Mouse (Mus musculus): ENCODE results near the gene Dhx37.
"Not testable (repeated sequence)": the region's sequence is repeated elsewhere in the genome, so short reads cannot be mapped to it uniquely, and the experiment has no call there.

Gene Dhx37

DNA sequence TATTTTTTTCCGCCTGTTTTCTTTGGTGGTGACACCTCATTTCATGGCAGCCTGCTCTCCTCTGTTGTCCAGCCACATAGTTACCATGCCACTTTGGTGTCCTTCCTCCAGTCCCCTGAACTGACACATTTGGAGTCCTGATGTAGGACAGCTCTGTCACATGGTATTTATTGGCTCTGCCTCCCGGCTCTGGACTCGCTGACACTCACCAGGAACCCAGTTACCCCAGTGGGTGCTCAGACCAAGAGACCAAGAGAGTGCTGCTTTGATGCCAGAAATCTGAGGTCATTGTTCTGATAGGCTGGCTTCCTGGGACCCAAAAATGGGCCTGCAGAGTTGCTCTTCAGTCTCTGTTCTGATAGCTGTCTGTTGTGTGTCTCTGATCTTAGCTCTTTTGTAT, 14.1 kb upstream of the Dhx37 start:
- no peak for DNase-seq

DNA sequence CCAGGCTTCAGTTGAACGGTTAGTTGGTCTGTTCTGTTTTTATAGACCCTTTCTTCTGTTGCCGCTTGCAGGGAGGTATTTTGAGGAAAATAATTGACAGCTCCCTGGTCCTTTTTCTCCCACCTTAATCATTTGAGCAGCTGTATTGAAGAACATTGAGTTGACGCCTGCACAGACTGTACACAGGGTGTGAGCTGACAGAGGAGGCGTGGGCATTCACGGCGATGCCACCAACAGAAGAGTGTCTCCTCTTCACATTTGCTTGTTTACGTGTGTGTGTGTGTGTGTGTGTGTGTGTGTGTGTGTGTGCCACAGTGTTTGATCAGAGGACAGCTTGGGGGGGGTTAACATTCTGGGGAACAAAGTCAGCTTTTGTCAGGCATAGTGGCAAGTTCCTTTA, 12.4 kb upstream of the Dhx37 start:
- DNase-seq: peak; percentile 46

DNA sequence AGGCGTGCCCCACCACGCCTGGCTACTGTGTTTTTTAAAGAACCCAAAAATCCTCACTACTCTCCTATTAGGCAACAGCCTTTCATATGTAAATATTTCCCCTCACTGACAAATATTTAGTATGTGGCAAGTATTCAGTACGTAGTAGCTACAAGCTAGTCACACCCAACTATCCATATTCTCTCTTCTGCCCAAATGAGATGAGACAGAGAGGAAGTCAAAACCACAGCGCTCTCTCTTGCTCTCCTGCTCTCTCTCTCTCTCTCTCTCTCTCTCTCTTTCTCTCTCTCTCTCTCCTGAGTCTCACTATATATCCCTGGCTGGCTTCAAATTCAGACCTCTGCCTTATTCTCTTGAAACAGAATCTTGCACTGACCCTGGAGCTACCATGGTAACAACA, 10.6 kb upstream of the Dhx37 start:
- no peak for DNase-seq

DNA sequence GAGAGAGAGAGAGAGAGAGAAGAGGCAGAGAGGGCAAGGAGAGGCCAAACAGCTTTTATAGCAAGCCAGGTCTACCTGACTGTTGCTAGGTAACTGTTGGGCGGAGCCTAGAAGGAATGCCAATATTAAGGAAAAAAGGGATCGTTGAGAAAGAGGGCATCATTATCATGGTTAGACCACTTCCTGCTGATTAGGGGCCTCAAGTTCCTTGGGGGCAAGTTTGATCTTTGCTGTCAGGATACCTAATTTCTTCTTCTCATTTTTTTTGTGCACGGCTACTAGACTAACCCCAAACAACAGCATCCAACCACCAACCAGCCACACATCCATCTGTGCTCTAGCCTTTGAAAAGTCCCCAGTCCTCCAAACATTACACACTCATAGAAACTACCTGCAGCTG, 10.0 kb upstream of the Dhx37 start:
- DNase-seq: no peak

DNA sequence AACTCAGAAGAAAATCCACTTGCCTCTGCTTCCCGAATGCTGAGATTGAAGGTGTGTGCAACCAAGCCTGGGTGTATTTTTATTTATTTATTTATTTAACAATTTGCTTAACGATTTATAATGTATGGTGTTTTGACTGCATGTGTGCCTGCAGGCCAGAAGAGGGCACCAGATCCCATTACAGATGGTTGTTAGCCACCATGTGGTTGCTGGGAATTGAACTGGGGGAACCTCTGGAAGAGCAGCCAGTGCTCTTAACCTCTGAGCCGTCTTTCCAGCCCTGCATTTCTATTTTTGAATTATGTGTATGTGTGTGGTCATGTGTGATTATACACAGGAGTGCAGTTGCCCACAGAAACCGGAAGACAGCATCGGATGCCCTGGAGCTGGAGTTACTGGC, 9.4 kb upstream of the Dhx37 start:
- no peak for DNase-seq

GRCm38 (mm10) chr5:125442136-125442995, 8.4 kb upstream of the Dhx37 start:
- DNase-seq: no peak

GRCm38 (mm10) chr5:125441234-125442114, 7.6 kb upstream of the Dhx37 start, which contains the start of gene Bri3bp:
TSS of gene Bri3bp (plus strand) at chr5:125441568.
- peak; percentile 39 for DNase-seq

GRCm38 (mm10) chr5:125440583-125441233, 6.8 kb upstream of the Dhx37 start:
- DNase-seq: no peak

DNA sequence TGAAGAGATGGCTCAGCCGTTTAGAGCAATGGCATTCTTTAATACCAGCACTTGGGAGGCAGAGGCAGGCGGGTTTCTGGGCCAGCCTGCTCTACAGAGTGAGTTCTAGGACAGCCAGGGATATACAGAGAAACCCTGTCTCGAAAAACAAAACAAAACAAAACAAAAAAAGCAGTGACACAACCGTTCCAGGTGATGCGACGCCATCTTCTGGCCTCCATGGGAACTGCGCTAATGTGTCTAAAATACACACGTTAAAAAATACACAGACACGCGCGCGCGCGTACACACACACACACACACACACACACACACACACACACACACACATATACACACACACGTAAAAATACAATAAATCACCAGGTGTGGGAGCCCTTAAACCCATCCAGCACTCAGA, 426 bp upstream of the Dhx37 start:
- DNase-seq: not testable (repeated sequence)

DNA sequence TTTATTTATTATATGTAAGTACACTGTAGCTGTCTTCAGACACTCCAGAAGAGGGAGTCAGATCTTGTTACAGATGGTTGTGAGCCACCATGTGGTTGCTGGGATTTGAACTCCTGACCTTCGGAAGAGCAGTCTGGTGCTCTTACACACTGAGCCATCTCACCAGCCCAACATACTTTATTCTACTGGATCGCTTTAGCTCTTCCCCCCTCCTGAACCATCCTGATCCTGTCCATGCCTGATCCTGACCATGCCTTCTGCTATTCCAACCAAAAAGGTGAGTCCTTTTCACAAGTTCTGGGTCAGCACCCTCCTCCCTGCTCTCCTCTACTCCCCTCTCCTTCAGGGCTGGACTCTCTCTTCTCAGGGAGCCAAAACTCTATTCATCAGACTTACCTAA, 1.6 kb downstream of the Dhx37 start:
- DNase-seq: not testable (repeated sequence)

DNA sequence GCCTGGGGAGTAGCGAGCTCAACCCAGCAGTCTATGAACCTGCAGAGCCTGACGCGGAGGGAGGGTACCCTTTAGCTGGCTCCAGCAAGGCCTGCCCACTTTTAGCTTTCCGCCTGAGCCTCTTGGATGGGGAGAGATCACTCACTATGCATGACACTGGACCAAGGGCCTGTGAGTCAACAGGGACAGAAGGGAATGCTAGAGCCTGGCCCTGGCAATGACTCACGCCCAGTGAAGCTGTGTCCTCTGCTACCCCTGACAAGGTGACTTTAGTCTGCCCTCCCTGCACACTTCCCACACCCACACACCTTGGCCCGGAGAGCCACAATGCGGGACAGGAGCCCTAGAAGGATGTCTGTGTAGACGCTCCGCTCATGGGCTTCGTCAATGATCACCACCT, 7.6 kb downstream of the Dhx37 start:
- DNase-seq: no peak

- no peak for DNase-seq
Observed at GRCm38 (mm10) chr5:125425698-125426276, 8.1 kb downstream of the Dhx37 start.

GRCm38 (mm10) chr5:125419124-125419523, 14.8 kb downstream of the Dhx37 start:
- no peak for DNase-seq

- DNase-seq: no peak
Observed at GRCm38 (mm10) chr5:125418636-125419035, 15.3 kb downstream of the Dhx37 start.

GRCm38 (mm10) chr5:125416183-125416582, 17.7 kb downstream of the Dhx37 start:
- no peak for DNase-seq

GRCm38 (mm10) chr5:125413763-125414162, 20.2 kb downstream of the Dhx37 start:
- DNase-seq: no peak

- not testable (repeated sequence) for DNase-seq
Observed at GRCm38 (mm10) chr5:125412536-125412935, 21.4 kb downstream of the Dhx37 start.

DNA sequence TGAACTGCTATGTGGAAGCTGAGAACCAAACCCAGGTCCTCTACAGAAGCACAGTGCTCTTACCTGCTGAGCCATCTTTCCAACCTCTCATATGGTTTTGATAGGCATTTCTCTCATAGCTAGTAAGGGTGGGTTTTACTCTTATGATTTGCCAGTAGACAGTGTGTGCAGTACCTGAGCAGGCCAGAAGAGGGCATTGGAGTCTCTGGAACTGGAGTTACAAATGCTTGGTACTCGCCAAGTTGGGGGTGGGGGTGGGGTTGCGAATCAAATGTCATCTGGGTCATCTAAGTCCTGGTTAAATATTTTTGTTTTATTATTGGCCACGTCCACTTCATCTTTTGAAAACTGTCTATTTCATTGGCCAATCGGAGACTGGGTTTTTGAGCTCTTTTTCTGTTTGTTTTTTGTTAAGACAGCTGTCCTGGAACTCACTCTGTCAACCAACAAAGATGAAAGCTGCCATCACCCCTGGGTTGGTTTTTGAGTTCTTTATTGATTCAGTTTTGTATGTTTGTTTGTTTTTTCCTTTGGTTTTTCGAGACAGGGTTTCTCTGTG, 21.9 kb downstream of the Dhx37 start:
- no peak for DNase-seq

GRCm38 (mm10) chr5:125409348-125410090, 24.4 kb downstream of the Dhx37 start:
- DNase-seq: no peak

DNA sequence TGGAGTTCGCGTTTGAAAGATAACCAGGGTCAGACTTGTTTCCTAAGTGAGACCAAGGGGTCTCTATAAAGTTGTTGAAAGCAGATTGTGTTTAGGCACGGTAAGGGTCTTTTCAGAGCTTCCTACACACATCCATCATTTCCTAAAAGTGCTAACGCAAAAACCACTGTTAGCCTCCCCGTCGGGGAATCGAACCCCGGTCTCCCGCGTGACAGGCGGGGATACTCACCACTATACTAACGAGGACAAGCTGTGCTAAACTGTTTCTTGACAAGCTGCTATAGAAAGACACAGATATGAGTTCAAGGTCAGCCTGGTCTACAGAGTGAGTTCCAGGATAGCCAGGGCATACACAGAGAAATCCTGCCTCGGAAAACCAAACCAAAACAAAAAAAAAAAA, 25.1 kb downstream of the Dhx37 start:
- peak; percentile 87 for DNase-seq

- no peak for DNase-seq
Observed at GRCm38 (mm10) chr5:125407910-125408575, 25.9 kb downstream of the Dhx37 start.

All from right cerebral cortex, adult 18-20 months (tissue).